Comparison of ENCODE assay signal across 8 mouse cellular contexts in genomic region chr13:32850668-32851404, GRCm38 (mm10). TPM values are rescaled to one million over a fixed set of nuclear protein-coding genes. Genes with fewer than 3 reads are reported as not detected.
DNase-seq lines count a peak whose midpoint lies in the region; ATAC-seq and TF ChIP-seq lines count a peak whose summit lies in the region.

TSS of gene Serpinb1a (minus strand) at chr13:32851185.

- peak within 1 kb of the TSS; percentile 31 for H3K9ac ChIP-seq in MEL (ENCODE audit: control insufficient read depth, low read depth, low read length, poor library complexity, severe bottlenecking)
- no peak within 1 kb of the TSS for H3K9ac ChIP-seq in heart, postnatal 0 days (replicated peaks; ENCODE audit: low read depth, low read length)
- H3K9ac ChIP-seq in limb, embryonic 14.5 days (ENCODE audit: low read depth, low read length, severe bottlenecking): no peak within 1 kb of the TSS
- H3K9ac ChIP-seq in neural tube, embryonic 15.5 days (replicated peaks): no peak within 1 kb of the TSS

- no peak for TF ChIP-seq CTCF in MEL (IDR thresholded peaks at IDR 0.05 in 2 of 3, conservative IDR thresholded peaks at IDR 0.05 in 1 of 3; ENCODE audit: control insufficient read depth in 1 of 3, insufficient read depth in 1 of 3, low read depth in 2 of 3, low read length in 3 of 3, poor library complexity in 1 of 3, severe bottlenecking in 1 of 3)
- no peak for TF ChIP-seq CTCF in bone marrow, adult 2 months (IDR thresholded peaks at IDR 0.05; ENCODE audit: control insufficient read depth, insufficient read depth, low read length)
- no peak for TF ChIP-seq CTCF in heart, postnatal 0 days (IDR thresholded peaks at IDR 0.05; ENCODE audit: low read depth)

- TF ChIP-seq POLR2A in MEL (IDR thresholded peaks at IDR 0.05; ENCODE audit: control insufficient read depth in 1 of 2, insufficient read depth in 1 of 2, low read depth in 1 of 2, low read length in 2 of 2, poor library complexity in 1 of 2): peak in 1 of 2 experiments; percentile 56; a peak in 2 of 4 replicates
- TF ChIP-seq POLR2A in bone marrow, adult 2 months (IDR thresholded peaks at IDR 0.05; ENCODE audit: borderline replicate concordance, control insufficient read depth, low read depth, low read length): peak; percentile 49; the same call in 1 of the 2 replicates
- no peak for TF ChIP-seq POLR2A in limb, embryonic 14.5 days (IDR thresholded peaks at IDR 0.05; ENCODE audit: borderline replicate concordance, extremely low read depth, insufficient read depth, insufficient read length)

- peaks cover 0 to 3% of the 10 kb centered on the region in 2 experiments; a peak in 2 of 4 replicates for H3K27me3 ChIP-seq in MEL (ENCODE audit: control insufficient read depth in 1 of 2, insufficient read depth in 2 of 2, low read length in 2 of 2)
- H3K27me3 ChIP-seq in heart, postnatal 0 days (ENCODE audit: control insufficient read depth, insufficient read depth, low read length): no peaks in the 10 kb centered on the region
- no peaks in the 10 kb centered on the region for H3K27me3 ChIP-seq in limb, embryonic 14.5 days (ENCODE audit: control insufficient read depth, insufficient read depth, low read length)
- H3K27me3 ChIP-seq in neural tube, embryonic 15.5 days (replicated peaks): no peaks in the 10 kb centered on the region

- H3K9me3 ChIP-seq in MEL (replicated peaks; ENCODE audit: insufficient read depth, low read length): no peaks in the 10 kb centered on the region
- no peaks in the 10 kb centered on the region for H3K9me3 ChIP-seq in heart, postnatal 0 days (replicated peaks; ENCODE audit: control insufficient read depth, low read length)
- H3K9me3 ChIP-seq in limb, embryonic 14.5 days (ENCODE audit: control insufficient read depth, low read length): no peaks in the 10 kb centered on the region
- no peaks in the 10 kb centered on the region for H3K9me3 ChIP-seq in neural tube, embryonic 15.5 days (replicated peaks)

- H3K27ac ChIP-seq in MEL (ENCODE audit: control insufficient read depth, low read depth, low read length): no peak within 1 kb of the TSS
- peak within 1 kb of the TSS; percentile 71 for H3K27ac ChIP-seq in bone marrow, adult 2 months (ENCODE audit: control insufficient read depth, insufficient read depth, low read depth, low read length, poor library complexity)
- no peak within 1 kb of the TSS for H3K27ac ChIP-seq in heart, postnatal 0 days (ENCODE audit: low read depth)
- no peak within 1 kb of the TSS for H3K27ac ChIP-seq in limb, embryonic 14.5 days (replicated peaks; ENCODE audit: low read depth, low read length)
- no peak within 1 kb of the TSS for H3K27ac ChIP-seq in neural tube, embryonic 15.5 days (replicated peaks)

- WGBS in bone marrow, adult 2 months: 12% methylated on average over 10 of the region's 10 CpGs
- 40% methylated on average over 10 of the region's 10 CpGs for WGBS in heart, postnatal 0 days
- 55% methylated on average over 10 of the region's 10 CpGs for WGBS in limb, embryonic 14.5 days
- WGBS in neural tube, embryonic 15.5 days: 64% methylated on average over 10 of the region's 10 CpGs

- peak; percentile 92 for DNase-seq in MEL (ENCODE audit: low read depth, low spot score)
- peak; percentile 63 for DNase-seq in heart, postnatal 0 days (ENCODE audit: low spot score)
- peak; percentile 84 for DNase-seq in limb, embryonic 14.5 days (ENCODE audit: low spot score)
- no peak for DNase-seq in right cerebral cortex, adult 2 months (ENCODE audit: low spot score in 2 of 2)
- no peak for DNase-seq in cerebellum, postnatal 36 days

- peak within 1 kb of the TSS; percentile 38 for H3K4me2 ChIP-seq in heart, postnatal 0 days (ENCODE audit: low read depth, low read length)
- peak within 1 kb of the TSS; percentile 22 for H3K4me2 ChIP-seq in limb, embryonic 14.5 days (replicated peaks; ENCODE audit: low read depth, low read length, severe bottlenecking)
- H3K4me2 ChIP-seq in neural tube, embryonic 15.5 days: no peak within 1 kb of the TSS

- peak within 1 kb of the TSS; percentile 33 to 42 for H3K4me3 ChIP-seq in MEL (ENCODE audit: control insufficient read depth in 1 of 2, insufficient read depth in 1 of 2, low read depth in 2 of 2, low read length in 2 of 2)
- peak within 1 kb of the TSS; percentile 85 for H3K4me3 ChIP-seq in bone marrow, adult 2 months (replicated peaks; ENCODE audit: control insufficient read depth, low read depth, low read length)
- H3K4me3 ChIP-seq in heart, postnatal 0 days (ENCODE audit: low read depth, low read length): no peak within 1 kb of the TSS
- no peak within 1 kb of the TSS for H3K4me3 ChIP-seq in limb, embryonic 14.5 days (replicated peaks; ENCODE audit: low read length)
- no peak within 1 kb of the TSS for H3K4me3 ChIP-seq in neural tube, embryonic 15.5 days (replicated peaks)

- H3K79me2 ChIP-seq in MEL (ENCODE audit: control insufficient read depth, insufficient read depth, low read length, poor library complexity): no peaks in the 10 kb centered on the region

- TF ChIP-seq EP300 in MEL (IDR thresholded peaks at IDR 0.05; ENCODE audit: low read depth in 1 of 2, low read length in 2 of 2): no peak
- TF ChIP-seq EP300 in heart, postnatal 0 days (IDR thresholded peaks at IDR 0.05; ENCODE audit: low read depth): no peak

- no peak for TF ChIP-seq RAD21 in MEL (IDR thresholded peaks at IDR 0.05; ENCODE audit: low read depth, low read length)

- H3K4me1 ChIP-seq in MEL (ENCODE audit: control insufficient read depth in 1 of 2, insufficient read depth in 2 of 2, low read length in 2 of 2): peaks cover 10 to 31% of the 10 kb centered on the region in 2 experiments
- peaks cover 4% of the 10 kb centered on the region for H3K4me1 ChIP-seq in bone marrow, adult 2 months (ENCODE audit: control insufficient read depth, insufficient read depth, low read length)
- peaks cover 18% of the 10 kb centered on the region for H3K4me1 ChIP-seq in heart, postnatal 0 days (ENCODE audit: control insufficient read depth, insufficient read depth)
- peaks cover 12% of the 10 kb centered on the region for H3K4me1 ChIP-seq in limb, embryonic 14.5 days (ENCODE audit: control insufficient read depth, insufficient read depth, low read length)
- H3K4me1 ChIP-seq in neural tube, embryonic 15.5 days: 0 out of 2 replicates have a peak, but pooled peaks cover 3% of the 10 kb centered on the region

- H3K36me3 ChIP-seq in MEL (ENCODE audit: control insufficient read depth in 1 of 2, insufficient read depth in 2 of 2, low read length in 2 of 2): peaks cover 0 to 15% of the 10 kb centered on the region in 2 experiments; a peak in 2 of 4 replicates
- no peaks in the 10 kb centered on the region for H3K36me3 ChIP-seq in heart, postnatal 0 days (replicated peaks; ENCODE audit: control insufficient read depth, insufficient read depth, low read length)
- H3K36me3 ChIP-seq in limb, embryonic 14.5 days (ENCODE audit: control insufficient read depth, insufficient read depth, low read length): no peaks in the 10 kb centered on the region
- H3K36me3 ChIP-seq in neural tube, embryonic 15.5 days: no peaks in the 10 kb centered on the region

- ATAC-seq in heart, postnatal 0 days (ENCODE audit: insufficient read depth, low read depth): peak; percentile 82
- ATAC-seq in limb, embryonic 14.5 days (ENCODE audit: low FRiP score, low read depth): peak; percentile 83
- ATAC-seq in neutrophil, adult 5-6 weeks (ENCODE audit: extremely low read depth, insufficient number of reproducible peaks, low FRiP score, poor library complexity, severe bottlenecking): peak; percentile 72
- ATAC-seq in neural tube, embryonic 15.5 days (ENCODE audit: low FRiP score): no peak

TF ChIP-seq in MEL, 35 proteins besides CTCF, POLR2A, EP300 and RAD21:
- TF ChIP-seq ZMIZ1 (IDR thresholded peaks at IDR 0.05; ENCODE audit: low read depth, low read length): peak; percentile 62; the same call in 1 of the 2 replicates
- TF ChIP-seq MAX (IDR thresholded peaks at IDR 0.05; ENCODE audit: low read length): no peak
- TF ChIP-seq RCOR1 (IDR thresholded peaks at IDR 0.05; ENCODE audit: low read depth, low read length): no peak
- no peak for TF ChIP-seq USF1 (IDR thresholded peaks at IDR 0.05; ENCODE audit: low read depth, low read length)
- no peak for TF ChIP-seq USF2 (IDR thresholded peaks at IDR 0.05; ENCODE audit: borderline replicate concordance in 1 of 2, insufficient read depth in 1 of 2, low read depth in 1 of 2, low read length in 2 of 2)
- peak; percentile 78 for TF ChIP-seq ETS1 (IDR thresholded peaks at IDR 0.05; ENCODE audit: low read depth, low read length)
- TF ChIP-seq E2F4 (IDR thresholded peaks at IDR 0.05; ENCODE audit: borderline replicate concordance, low read depth, low read length): no peak
- peak; percentile 88 for TF ChIP-seq SIN3A (IDR thresholded peaks at IDR 0.05; ENCODE audit: low read length)
- TF ChIP-seq MYC (IDR thresholded peaks at IDR 0.05; ENCODE audit: low read depth, low read length): no peak
- TF ChIP-seq TBP (IDR thresholded peaks at IDR 0.05; ENCODE audit: low read depth, low read length): peak; percentile 90
- no peak for TF ChIP-seq HCFC1 (IDR thresholded peaks at IDR 0.05; ENCODE audit: low read depth, low read length)
- no peak for TF ChIP-seq ZKSCAN1 (IDR thresholded peaks at IDR 0.05; ENCODE audit: low read depth, low read length)
- no peak for TF ChIP-seq POLR2AphosphoS5 (IDR thresholded peaks at IDR 0.05; ENCODE audit: borderline replicate concordance, low read depth, low read length)
- TF ChIP-seq MXI1 (IDR thresholded peaks at IDR 0.05; ENCODE audit: low read depth, low read length): peak; percentile 57; the same call in 1 of the 2 replicates

RNA-seq across cellular contexts. Expression of gene Serpinb1a, which starts in this region (rescaled TPM):
- 2.7 and 3.6 TPM in 2 replicates for total RNA-seq in MEL (2012; rRNA removed)
- 1 to 10 TPM in 1 of 2 experiments, not detected in 1; 6.8 TPM for polyA plus RNA-seq in MEL (2012; ENCODE audit: insufficient read depth in 1 of 2, insufficient read length in 2 of 2, low read depth in 1 of 2, low replicate concordance in 2 of 2, missing spikeins in 1 of 2)
- 42.2 and 91.9 TPM in 2 replicates for polyA plus RNA-seq in bone marrow, adult 2 months (2011; ENCODE audit: insufficient read depth, insufficient read length, low replicate concordance, missing spikeins)
- 1.8 and 19.6 TPM in 2 replicates for total RNA-seq in heart, postnatal 0 days (2014; rRNA removed; ENCODE audit: low replicate concordance)
- 13.8 and 16.1 TPM in 2 replicates for polyA plus RNA-seq in heart, postnatal 0 days (2015; fragmentation: Nextera tagmentation; extraction: Ambion mirVana)
- 6.9 and 8.7 TPM in 2 replicates for polyA plus RNA-seq in limb, embryonic 14.5 days (2012; rRNA removed)
- 19.4 and 23.3 TPM in 2 replicates for polyA plus RNA-seq in limb, embryonic 14.5 days (2014; fragmentation: Nextera tagmentation; extraction: Ambion mirVana)
- 330 and 346 TPM in 2 replicates for total RNA-seq in neutrophil, adult 5-6 weeks (2017)
- polyA plus RNA-seq in neural tube, embryonic 15.5 days (2015; fragmentation: Nextera tagmentation; extraction: Ambion mirVana): 3.3 and 18.5 TPM in 2 replicates

Comparison
In these comparisons a context has a peak if more than half of its experiments do, and no peak if none do; other contexts are left out.
1. RNA of gene Serpinb1a (total RNA-seq): 330 to 346 TPM in neutrophil, adult 5-6 weeks; 2.7 to 3.6 TPM in MEL and 1.8 to 19.6 TPM in heart, postnatal 0 days; every median in the first group is over 10 times any median in the second.
2. DNase-seq: peak in MEL (single experiment), heart, postnatal 0 days (single experiment) and limb, embryonic 14.5 days (single experiment); none in right cerebral cortex, adult 2 months (0 of 2) and cerebellum, postnatal 36 days (0 of 2).
3. H3K4me3 ChIP-seq: peak in MEL (2 of 2) and bone marrow, adult 2 months (single experiment); none in heart, postnatal 0 days (single experiment), limb, embryonic 14.5 days (single experiment) and neural tube, embryonic 15.5 days (single experiment).